Mouse (Mus musculus) spleen, adult 2 months (tissue): ENCODE measurements around the gene Farsb.

ENCODE experiments used
- CTCF ChIP-seq: fragments of 200-500 bp; IDR thresholded peaks from 2 replicates; pipeline ENCODE4 v1.5.1; 2011; ENCODE audit warnings: mild to moderate bottlenecking, inconsistent platforms; ENCODE audit not compliant: insufficient read depth, insufficient read length, insufficient replicate concordance; ENCODE audit errors: extremely low read depth
- POLR2A ChIP-seq: fragments of 200-500 bp; IDR thresholded peaks from 2 replicates; pipeline ENCODE4 v1.6.1; 2011; ENCODE audit warnings: low read depth, low read length, inconsistent platforms

DNA sequence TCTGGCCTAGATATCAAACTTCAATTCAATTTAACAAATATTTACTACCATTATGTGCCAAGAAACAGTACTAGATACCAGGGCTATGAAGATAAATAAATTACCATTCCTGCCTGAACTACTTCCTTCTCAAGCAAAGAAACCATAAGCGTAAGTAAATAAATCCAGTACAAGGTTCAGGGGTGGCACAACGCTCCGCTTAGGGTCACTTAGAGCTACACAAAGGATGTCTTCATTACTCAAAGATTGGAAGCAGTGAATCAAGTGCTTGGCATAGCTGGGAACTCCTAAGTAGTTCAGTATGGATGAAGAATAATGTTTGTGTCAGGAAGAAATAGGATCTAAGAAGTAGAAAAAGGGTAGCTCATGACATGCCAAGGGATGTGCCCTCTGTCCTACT, 5.3 kb downstream of the Farsb start:
- no peak for TF ChIP-seq CTCF
- no peak for TF ChIP-seq POLR2A
